Mouse (Mus musculus): Measurements from ENCODE around the gene Itga8.

- no peak for TF ChIP-seq ZC3H11A (IDR thresholded peaks at IDR 0.05; ENCODE audit: borderline replicate concordance, low read depth, low read length)
- no peak for TF ChIP-seq ZNF384 (IDR thresholded peaks at IDR 0.05; ENCODE audit: low read depth, low read length)
- TF ChIP-seq CHD2 (IDR thresholded peaks at IDR 0.05; ENCODE audit: low read depth, low read length), result no peak
These were observed 11.5 kb downstream of the Itga8 start for GRCm38 (mm10) chr2:12290235-12290634.

All from ES-E14 (cell line).